Mouse (Mus musculus) CD4-positive helper T cell, adult 2 months (primary cell): Measurements from ENCODE around the gene Rsf1.

Experiments
- DNase-seq: peaks from one replicate; pipeline ENCODE4 v3.0.0-alpha.2; 2012; ENCODE audit warnings: low read depth, missing footprints, low spot score

The Rsf1 gene

GRCm38 (mm10) chr7:97579067-97579975, at the start of gene Rsf1, which contains the start of gene Aamdc:
TSS of gene Rsf1 (plus strand) at chr7:97579889.
TSS of gene Aamdc (minus strand) at chr7:97579497.
- peak; percentile 97 for DNase-seq

GRCm38 (mm10) chr7:97535531-97535930, 44.2 kb upstream of the Rsf1 start:
- DNase-seq: no peak

GRCm38 (mm10) chr7:97536571-97536970, 43.1 kb upstream of the Rsf1 start:
- DNase-seq: no peak

GRCm38 (mm10) chr7:97546462-97546861, 33.2 kb upstream of the Rsf1 start:
- no peak for DNase-seq

GRCm38 (mm10) chr7:97549301-97549700, 30.4 kb upstream of the Rsf1 start:
- no peak for DNase-seq

DNA sequence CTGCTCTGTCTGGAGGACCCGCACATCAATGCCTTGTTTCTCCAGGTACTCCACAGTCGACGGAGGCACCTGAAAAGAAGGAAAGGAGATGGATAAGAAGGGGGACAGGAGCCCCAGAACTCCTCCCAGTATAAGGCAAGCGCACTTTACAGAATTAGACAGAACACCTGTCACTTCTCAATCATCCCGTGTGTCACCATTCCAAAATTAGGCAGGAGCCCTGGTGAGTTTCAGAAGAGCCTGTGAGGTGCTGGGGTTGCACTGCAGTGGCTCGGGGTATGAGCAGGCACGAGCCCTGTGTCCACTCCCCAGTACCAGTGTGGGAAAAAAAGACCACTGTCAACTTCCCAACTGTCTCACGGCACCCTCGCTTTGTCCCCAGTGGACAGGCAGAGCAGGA, 29.0 kb upstream of the Rsf1 start:
- DNase-seq: no peak

DNA sequence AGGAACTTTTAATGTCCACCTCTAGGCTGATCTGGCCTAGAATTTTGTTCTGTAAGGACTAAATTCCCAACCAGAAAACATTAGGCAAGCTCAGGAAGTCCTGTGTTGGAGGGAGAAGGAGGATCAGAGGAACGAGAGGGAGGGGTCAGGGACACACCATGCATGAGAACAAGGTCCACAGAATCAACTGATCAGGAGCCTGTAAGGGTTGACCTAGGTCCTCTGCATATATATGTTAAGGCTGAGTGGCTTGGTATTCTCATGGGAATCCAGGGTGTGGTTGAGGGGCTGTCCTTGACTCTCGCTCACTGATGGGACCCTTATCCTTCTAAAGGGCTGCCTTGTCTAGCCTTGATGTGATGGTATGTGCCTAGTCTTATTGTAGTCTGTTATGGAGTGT, 16.1 kb upstream of the Rsf1 start:
- no peak for DNase-seq

GRCm38 (mm10) chr7:97569372-97569771, 10.3 kb upstream of the Rsf1 start:
- DNase-seq: no peak

DNA sequence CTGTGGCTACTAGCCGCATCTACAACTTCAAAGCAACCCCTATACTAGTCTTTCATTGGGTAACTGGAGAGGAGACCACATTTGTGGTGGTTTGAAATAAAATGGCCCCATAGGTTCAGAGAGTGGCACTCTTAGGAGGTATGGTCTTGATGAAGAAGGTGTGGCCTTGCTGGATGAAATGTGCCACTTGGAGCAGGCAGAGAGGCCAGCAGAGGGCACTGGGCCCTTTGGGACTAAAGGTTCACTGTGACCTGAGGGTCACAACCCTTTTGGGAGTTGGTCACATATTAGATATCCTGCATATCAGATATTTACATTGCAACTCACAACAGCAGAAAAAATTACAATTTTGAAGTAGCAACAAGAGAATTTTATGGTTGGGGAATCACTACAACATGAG, 9.3 kb upstream of the Rsf1 start:
- no peak for DNase-seq

- DNase-seq: peak; percentile 41
Measured at GRCm38 (mm10) chr7:97578361-97579066, 1.2 kb upstream of the Rsf1 start.

DNA sequence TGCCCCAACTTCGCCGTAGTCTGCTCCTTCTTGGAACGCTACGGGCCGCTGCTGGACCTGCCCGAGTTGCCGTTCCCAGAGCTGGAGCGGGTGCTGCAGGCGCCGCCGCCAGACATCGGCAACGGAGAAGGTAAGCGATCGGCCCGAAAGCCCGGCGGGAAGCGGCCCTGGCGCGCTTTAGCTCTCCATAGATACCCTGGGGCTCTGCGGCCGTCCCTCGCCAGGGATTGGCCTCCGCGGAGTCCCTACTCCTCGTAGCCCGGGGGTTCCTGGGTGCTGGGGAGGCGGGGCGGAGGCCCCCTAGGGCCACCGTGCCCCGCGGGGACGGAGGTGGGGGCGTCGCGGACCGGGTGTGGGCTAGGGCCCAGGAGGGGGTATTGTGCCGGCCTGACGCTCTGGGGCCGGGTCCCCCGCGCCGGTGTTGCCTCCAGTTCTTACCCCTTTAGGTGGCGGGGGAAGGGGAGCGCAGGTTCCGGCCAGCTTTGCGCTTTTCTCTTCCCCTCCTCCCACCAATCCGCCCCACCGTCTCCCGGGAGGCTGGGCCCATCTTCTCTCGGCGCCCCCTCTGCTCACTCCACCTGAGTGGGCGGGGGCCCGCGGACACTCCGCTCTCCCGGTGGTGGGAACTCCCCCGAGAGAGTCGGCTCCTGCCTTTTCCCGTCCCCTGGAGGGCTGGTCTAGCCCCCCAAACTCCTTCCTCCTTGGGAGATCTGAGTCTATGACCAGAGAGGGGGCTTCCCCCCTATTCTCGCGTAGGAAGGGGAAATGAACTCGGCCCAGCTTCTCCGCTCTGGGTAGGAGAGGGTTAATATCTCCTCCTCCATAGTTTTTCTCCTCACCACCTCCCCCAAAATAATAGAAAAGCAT, 520 bp downstream of the Rsf1 start:
- peak; percentile 67 for DNase-seq

DNA sequence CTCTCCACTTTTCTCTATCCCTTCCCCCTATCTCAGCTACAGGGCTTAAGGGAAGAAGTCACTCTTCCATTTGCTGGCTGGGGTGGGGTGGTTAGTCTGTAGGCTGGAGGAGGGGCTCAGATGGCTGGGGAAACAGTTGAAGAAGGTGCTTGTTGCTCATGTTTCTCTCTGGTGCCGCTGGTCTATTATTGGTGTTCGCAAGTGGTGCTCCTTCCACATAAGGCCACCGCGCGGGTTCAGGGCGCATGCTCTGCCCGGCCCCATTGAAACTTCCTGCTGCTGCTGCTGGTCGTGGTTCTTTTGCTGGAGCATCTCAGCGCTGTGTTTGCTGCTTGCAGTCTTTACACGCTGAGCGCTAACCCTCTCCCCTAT, 1.1 kb downstream of the Rsf1 start:
- DNase-seq: peak; percentile 90

DNA sequence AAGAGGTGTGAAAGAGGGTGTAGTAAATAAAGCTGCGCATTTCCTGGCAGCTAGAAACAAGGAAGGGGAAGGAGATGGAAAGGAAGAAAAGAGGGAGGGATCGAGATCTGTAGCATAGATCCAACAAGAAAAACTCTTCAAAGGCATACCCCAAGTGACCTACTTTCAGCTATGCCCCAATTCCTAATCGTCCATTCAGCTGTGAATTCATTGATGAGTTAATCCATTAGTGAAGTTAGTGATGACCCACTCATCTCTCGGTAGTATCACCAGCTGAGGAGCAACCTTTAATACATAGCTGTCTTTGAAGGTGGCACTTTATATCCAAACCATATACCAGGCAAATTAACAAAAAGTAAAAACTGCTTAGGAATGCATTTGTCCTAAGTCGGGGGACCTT, 8.8 kb downstream of the Rsf1 start:
- no peak for DNase-seq

DNA sequence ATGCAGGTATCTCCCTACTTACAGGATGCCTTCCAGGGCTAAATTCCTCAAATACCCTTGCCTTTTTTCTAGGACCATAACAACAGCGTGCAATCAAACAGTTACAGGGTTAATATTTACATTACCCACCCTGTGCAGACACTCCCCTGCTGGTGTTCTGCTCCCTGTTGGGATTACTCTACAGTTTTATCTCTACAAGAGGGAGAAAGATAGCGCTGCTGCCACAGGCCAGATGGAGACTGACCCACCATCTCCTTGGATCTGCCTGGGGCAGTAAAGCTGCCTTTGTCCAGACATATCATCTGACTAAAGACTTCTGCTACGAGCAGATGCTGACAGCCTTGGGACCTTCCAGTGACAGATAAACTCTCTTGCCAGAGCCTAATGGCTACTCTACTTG, 10.8 kb downstream of the Rsf1 start:
- DNase-seq: no peak

GRCm38 (mm10) chr7:97591336-97591735, 11.6 kb downstream of the Rsf1 start:
- DNase-seq: no peak

DNA sequence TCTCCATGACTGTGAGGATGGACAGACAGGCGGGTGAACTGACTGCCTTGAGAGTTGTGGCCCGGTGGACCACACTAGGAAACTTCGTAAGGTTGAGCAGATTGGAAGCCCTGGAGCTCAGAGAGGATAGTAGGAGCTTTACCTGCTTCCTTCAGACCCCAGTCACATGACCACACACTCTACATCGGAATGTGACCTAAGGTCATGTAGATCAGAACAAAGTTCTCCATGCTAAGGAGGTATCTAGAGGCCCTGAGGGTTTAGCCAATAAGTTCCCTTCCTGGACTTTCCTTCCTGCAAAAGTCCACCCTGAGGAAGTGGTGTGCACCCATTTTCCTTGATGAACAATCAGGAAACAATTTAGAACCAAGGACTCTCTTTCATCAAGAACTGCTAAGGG, 12.7 kb downstream of the Rsf1 start:
- DNase-seq: no peak

- DNase-seq: no peak
Measured at GRCm38 (mm10) chr7:97593535-97593934, 13.8 kb downstream of the Rsf1 start.

DNA sequence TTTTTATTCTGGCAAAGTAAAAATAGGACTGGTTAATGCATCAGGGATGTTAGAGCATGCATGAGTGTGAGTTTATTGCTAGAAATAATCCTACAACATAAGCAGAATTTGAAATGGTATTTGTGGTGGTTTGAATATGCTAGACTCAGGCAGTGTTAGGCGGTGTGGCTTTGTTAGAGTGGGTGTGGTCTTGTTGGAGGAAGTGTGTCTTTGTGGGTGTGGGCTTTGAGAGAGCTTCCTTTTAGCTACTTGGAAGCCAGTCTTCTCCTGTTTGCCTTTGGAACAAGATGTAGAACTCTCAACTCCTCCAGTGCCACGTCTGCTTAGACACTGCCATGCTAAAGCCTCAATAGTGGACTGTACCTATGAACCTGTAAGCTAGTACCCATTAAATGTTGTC, 18.9 kb downstream of the Rsf1 start:
- peak; percentile 39 for DNase-seq

- no peak for DNase-seq
Measured at GRCm38 (mm10) chr7:97621346-97621745, 41.7 kb downstream of the Rsf1 start.

GRCm38 (mm10) chr7:97622676-97623075, 43.0 kb downstream of the Rsf1 start:
- DNase-seq: no peak

DNA sequence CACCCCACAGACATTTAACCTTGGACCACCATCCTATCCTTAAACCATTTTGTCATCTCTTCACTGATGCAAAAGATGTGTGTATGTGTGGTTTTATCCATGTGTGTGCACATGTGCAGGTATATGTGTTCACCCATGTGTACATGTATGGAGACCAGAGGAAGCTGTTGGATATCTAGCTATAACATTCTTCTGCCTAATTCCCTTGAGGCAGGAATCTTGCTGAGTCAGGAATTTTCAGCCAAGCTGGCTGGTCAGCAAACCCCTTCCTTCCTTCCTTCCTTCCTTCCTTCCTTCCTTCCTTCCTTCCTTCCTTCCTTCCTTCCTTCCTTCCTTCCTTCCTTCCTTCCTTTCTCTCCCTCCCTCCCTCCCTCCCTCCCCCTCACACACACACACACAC, 43.7 kb downstream of the Rsf1 start:
- no peak for DNase-seq

GRCm38 (mm10) chr7:97629351-97629750, 49.7 kb downstream of the Rsf1 start:
- no peak for DNase-seq
